Mouse (Mus musculus): ENCODE results near the gene Wap. TPM values are rescaled to one million over a fixed set of nuclear protein-coding genes. Genes with fewer than 3 reads are reported as not detected.
"Not testable (repeated sequence)": the region's sequence is repeated elsewhere in the genome, so short reads cannot be mapped to it uniquely, and the experiment has no call there.

Gene Wap
- total RNA-seq (2014; fragmentation: Nextera tagmentation) (not detected in 2 replicates), total RNA-seq (2017) (not detected in 2 replicates)

- no peak for ATAC-seq (replicated peaks; ENCODE audit: low FRiP score, low TSS enrichment, poor library complexity, severe bottlenecking)
These were observed at the start of gene Wap for GRCm38 (mm10) chr11:6638537-6638936. Wap (minus strand) TSS chr11:6638637.

GRCm38 (mm10) chr11:6684741-6685140, 46.3 kb upstream of the Wap start:
- ATAC-seq (replicated peaks; ENCODE audit: low FRiP score, low TSS enrichment, poor library complexity, severe bottlenecking) = no peak

GRCm38 (mm10) chr11:6680397-6680818, 42.0 kb upstream of the Wap start:
- peak; percentile 66 for ATAC-seq (replicated peaks; ENCODE audit: low FRiP score, low TSS enrichment, poor library complexity, severe bottlenecking)

GRCm38 (mm10) chr11:6679694-6680396, 41.4 kb upstream of the Wap start:
- ATAC-seq (replicated peaks; ENCODE audit: low FRiP score, low TSS enrichment, poor library complexity, severe bottlenecking) = peak; percentile 67

- no peak for ATAC-seq (replicated peaks; ENCODE audit: low FRiP score, low TSS enrichment, poor library complexity, severe bottlenecking)
These were observed 39.1 kb upstream of the Wap start for GRCm38 (mm10) chr11:6677530-6677929.

- ATAC-seq (replicated peaks; ENCODE audit: low FRiP score, low TSS enrichment, poor library complexity, severe bottlenecking) = no peak
These were observed 38.2 kb upstream of the Wap start for GRCm38 (mm10) chr11:6676641-6677040.

GRCm38 (mm10) chr11:6675402-6675801, 37.0 kb upstream of the Wap start:
- ATAC-seq (replicated peaks; ENCODE audit: low FRiP score, low TSS enrichment, poor library complexity, severe bottlenecking) = no peak

GRCm38 (mm10) chr11:6674701-6675100, 36.3 kb upstream of the Wap start:
- ATAC-seq (replicated peaks; ENCODE audit: low FRiP score, low TSS enrichment, poor library complexity, severe bottlenecking) = no peak

- ATAC-seq (replicated peaks; ENCODE audit: low FRiP score, low TSS enrichment, poor library complexity, severe bottlenecking) = no peak
These were observed 32.4 kb upstream of the Wap start for GRCm38 (mm10) chr11:6670826-6671225.

GRCm38 (mm10) chr11:6670044-6670443, 31.6 kb upstream of the Wap start:
- ATAC-seq (replicated peaks; ENCODE audit: low FRiP score, low TSS enrichment, poor library complexity, severe bottlenecking) = 0 out of 2 replicates have a peak, but pooled peaks have one; percentile 42

GRCm38 (mm10) chr11:6669041-6669440, 30.6 kb upstream of the Wap start:
- no peak for ATAC-seq (replicated peaks; ENCODE audit: low FRiP score, low TSS enrichment, poor library complexity, severe bottlenecking)

- no peak for ATAC-seq (replicated peaks; ENCODE audit: low FRiP score, low TSS enrichment, poor library complexity, severe bottlenecking)
These were observed 28.2 kb upstream of the Wap start for GRCm38 (mm10) chr11:6666634-6667033.

- ATAC-seq (replicated peaks; ENCODE audit: low FRiP score, low TSS enrichment, poor library complexity, severe bottlenecking) = no peak
These were observed 22.8 kb upstream of the Wap start for GRCm38 (mm10) chr11:6661206-6661605.

- ATAC-seq (replicated peaks; ENCODE audit: low FRiP score, low TSS enrichment, poor library complexity, severe bottlenecking) = peak; percentile 64; the same call in 1 of the 2 replicates
These were observed 19.8 kb upstream of the Wap start, which contains the start of gene Ramp3 for GRCm38 (mm10) chr11:6658271-6658670. Ramp3 (plus strand) TSS chr11:6658521.

- ATAC-seq (replicated peaks; ENCODE audit: low FRiP score, low TSS enrichment, poor library complexity, severe bottlenecking) = peak; percentile 64
These were observed 16.5 kb upstream of the Wap start for GRCm38 (mm10) chr11:6654903-6655302.

GRCm38 (mm10) chr11:6652978-6653377, 14.5 kb upstream of the Wap start:
- ATAC-seq (replicated peaks; ENCODE audit: low FRiP score, low TSS enrichment, poor library complexity, severe bottlenecking) = not testable (repeated sequence)

- ATAC-seq (replicated peaks; ENCODE audit: low FRiP score, low TSS enrichment, poor library complexity, severe bottlenecking) = no peak
These were observed 12.1 kb upstream of the Wap start for GRCm38 (mm10) chr11:6650519-6650918.

GRCm38 (mm10) chr11:6647831-6648724, 9.6 kb upstream of the Wap start:
- no peak for ATAC-seq (replicated peaks; ENCODE audit: low FRiP score, low TSS enrichment, poor library complexity, severe bottlenecking)

- no peak for ATAC-seq (replicated peaks; ENCODE audit: low FRiP score, low TSS enrichment, poor library complexity, severe bottlenecking)
These were observed 6.1 kb upstream of the Wap start for GRCm38 (mm10) chr11:6644566-6644965.

GRCm38 (mm10) chr11:6639072-6639471, 635 bp upstream of the Wap start:
- no peak for ATAC-seq (replicated peaks; ENCODE audit: low FRiP score, low TSS enrichment, poor library complexity, severe bottlenecking)
